Mouse (Mus musculus) olfactory bulb, adult 2 months (tissue): Measurements from ENCODE around the gene Gsg1.

Experiments
- CTCF ChIP-seq: fragments of 200-500 bp; IDR thresholded peaks from 2 replicates; pipeline ENCODE4 v1.5.1; 2012; ENCODE audit warnings: low read depth, mild to moderate bottlenecking, low read length, moderate library complexity; ENCODE audit not compliant: insufficient read depth
- POLR2A ChIP-seq: fragments of 200-500 bp; IDR thresholded peaks from 2 replicates; pipeline ENCODE4 v1.6.1; 2012; ENCODE audit warnings: mild to moderate bottlenecking, low read depth, low read length, moderate library complexity; ENCODE audit not compliant: insufficient read depth

DNA sequence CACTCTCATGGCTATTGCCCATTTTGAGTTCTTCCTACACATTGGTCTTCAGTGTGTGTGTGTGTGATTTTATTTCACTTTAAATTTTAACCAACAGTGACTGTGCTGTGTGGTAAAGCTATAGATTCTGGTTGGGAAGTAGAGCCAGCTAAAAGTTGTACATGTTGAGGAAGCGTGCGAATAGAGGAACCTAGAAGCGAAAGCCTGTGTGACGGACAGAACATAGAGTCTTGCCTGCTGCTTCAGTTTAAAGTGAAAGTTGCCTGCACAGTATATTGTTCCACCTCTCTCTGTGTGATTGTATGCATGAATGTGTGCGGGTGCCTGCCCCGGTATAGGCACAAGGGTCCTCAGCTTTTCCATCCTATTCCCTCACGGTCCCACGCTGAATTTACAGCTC, 13.8 kb downstream of the Gsg1 start:
- no peak for TF ChIP-seq CTCF
- no peak for TF ChIP-seq POLR2A
